Mouse (Mus musculus): ENCODE measurements around the gene Ubash3a.

Gene Ubash3a

GRCm38 (mm10) chr17:31207771-31208334 lies at the start of gene Ubash3a:
TSS of gene Ubash3a (plus strand) at chr17:31207873.
- no peak for DNase-seq

DNA sequence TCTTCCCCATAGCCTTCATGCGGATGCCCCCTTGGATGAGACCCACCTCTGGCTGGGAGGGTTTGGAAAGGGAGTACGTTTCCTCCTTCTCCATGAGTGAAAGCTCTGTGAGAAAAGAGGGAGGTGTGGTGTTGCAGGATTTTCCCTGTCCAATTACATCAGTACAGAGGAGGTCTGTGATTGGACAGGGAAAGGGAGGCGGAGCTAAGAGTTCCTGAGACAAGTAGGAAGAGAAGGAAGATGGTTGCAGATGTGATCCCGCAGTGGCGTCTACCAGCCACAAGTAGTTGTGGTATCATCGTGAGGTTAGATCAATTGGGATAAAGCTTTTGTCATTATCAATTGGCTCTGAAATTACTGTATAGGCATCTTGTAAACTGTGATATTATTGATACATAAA lies 49.8 kb upstream of the Ubash3a start:
- DNase-seq, result no peak

DNA sequence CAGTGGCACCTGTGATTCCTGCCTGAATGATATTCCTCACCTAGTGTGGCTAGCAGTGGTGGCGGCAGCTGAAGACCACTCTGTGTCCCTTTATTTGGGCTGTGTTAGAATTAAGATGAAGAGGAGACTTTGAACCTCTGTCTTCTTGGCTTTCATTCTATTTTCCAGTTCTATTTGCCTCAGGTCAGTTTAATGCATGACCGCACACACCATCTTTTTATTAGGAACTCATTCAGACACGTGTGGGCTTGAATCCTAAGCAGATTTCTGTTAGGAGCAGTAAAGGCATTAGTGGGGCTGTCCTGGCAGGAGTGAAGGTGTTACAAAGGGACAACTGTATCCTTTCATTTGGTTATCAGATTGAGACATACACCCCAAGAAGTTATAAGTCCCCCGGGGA lies 47.4 kb upstream of the Ubash3a start:
- DNase-seq, result no peak

GRCm38 (mm10) chr17:31162607-31163006 lies 45.1 kb upstream of the Ubash3a start:
- no peak for DNase-seq

- no peak for DNase-seq
Observed at GRCm38 (mm10) chr17:31163821-31164220, 43.9 kb upstream of the Ubash3a start.

DNA sequence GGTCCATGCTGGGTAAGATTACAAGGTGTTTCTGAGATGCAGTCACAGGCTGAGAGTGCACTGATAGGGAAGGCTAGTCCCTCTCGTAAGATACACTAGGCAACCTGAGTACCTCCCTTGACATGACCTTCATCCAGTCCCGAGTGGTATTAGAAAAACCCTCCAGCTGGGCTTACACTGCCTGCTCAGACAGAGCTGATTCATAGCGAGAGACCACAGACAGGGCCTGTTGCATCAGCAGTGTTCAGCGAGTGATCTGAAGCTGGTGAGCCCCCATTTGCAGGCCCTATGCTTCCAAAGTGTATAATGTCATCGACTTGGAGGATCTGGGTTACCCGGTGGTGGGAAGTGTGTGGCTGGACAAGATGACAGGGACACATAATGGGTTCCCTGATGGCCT lies 42.5 kb upstream of the Ubash3a start, which contains the start of gene Tff1:
Gene Tff1 (minus strand): TSS at position 151 of the 400 bp plus-strand sequence.
- DNase-seq, result no peak

DNA sequence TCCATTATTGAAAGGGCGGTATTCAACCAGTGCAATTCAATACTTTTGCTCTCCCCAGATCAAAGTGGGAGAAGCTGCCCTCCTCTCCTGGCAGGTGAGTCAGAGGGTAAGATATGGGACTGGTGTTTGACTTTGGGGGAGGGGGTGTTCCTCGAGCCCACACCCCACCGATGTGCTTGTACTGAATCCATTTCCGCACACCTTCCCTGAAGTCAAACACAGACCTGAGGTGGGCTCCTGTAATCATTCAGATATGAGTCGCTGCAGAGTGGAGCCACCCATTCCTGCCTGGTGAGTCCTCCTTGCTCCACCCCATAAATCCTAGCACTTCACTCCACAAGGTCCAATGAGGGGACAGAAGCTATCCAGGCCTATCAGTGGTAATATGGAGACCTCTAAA lies 37.9 kb upstream of the Ubash3a start:
- DNase-seq, result no peak

DNA sequence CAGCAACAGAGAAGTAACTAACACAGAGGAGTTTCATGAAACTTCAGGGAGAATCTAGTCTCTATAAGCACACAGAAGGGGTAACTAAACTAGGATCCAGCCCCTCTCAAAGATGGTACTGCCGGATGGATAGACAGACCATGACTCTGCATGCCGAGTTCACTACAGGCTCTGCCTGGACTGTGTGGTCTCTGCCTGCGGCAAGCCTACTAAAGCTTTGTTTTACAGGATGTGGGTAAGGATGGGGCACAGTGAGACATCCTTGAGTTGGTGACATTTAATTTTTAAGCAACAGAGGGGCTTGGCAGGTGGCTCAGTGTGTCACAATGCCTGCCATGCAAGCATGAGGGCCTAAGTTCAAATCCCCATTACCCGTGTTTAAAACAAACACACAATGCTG lies 31.4 kb upstream of the Ubash3a start:
- DNase-seq, result no peak

DNA sequence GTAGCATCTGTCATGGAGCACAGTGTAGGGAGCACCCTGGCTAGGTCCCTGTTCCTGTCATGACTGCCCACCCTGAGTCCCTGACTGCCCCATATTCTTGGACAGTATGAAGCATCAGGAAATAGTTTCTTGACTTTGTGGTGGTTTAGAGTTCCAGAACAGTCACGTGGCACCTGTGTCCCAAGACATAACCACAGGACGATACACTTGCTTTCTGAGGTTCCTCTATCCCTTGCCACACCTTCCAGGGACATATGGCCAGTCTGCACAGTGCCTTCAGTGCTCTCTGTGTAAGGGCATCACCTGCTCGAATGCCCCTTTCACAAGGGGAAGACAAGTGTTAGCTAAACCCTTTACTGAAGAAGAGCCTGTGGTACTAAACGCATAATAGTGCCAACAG lies 26.2 kb upstream of the Ubash3a start:
- DNase-seq, result no peak

GRCm38 (mm10) chr17:31183180-31183974 lies 24.3 kb upstream of the Ubash3a start:
- DNase-seq, result peak; percentile 54

- DNase-seq, result no peak
Observed at GRCm38 (mm10) chr17:31184269-31184990, 23.2 kb upstream of the Ubash3a start.

- peak; percentile 87 for DNase-seq
Observed at GRCm38 (mm10) chr17:31187370-31187769, 20.3 kb upstream of the Ubash3a start.

DNA sequence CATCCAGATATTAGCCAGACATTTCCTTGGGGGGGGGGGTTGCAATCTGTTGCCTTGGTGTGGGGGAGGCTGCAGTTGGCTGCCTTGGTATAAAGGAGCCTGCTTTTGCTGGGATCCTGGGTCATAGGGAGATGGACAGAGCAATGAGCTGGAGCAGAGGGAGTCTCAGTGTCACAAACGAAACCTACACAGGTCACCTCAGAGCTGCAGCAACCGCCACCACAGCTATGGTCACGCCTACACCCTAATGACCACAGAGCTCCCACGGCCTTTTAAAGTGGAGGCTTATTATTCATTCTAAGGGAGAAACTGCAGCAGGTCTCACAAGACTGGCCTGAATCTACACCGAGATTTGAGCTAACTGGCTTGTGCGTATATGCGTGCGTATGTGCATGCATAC lies 15.8 kb upstream of the Ubash3a start:
- no peak for DNase-seq

DNA sequence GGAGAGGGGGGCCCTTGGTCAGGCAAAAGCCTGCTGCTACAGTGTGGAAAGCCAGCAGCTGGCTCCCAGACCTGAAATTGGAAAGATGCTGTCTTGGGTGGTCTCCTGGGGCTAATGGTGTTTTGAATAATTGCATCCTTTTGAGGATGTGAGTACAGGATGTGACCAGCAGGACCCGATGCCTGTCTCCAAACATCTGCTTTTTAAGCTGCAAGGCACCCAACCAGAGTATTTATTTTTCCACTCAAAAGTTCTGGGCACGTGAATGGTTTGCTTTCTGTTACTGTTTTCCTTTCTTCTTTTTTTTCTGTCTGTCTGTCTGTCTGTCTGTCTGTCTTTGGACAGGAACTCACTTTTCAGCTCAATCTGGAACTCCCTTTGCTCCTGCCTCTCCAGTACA lies 15.0 kb upstream of the Ubash3a start:
- DNase-seq, result no peak

DNA sequence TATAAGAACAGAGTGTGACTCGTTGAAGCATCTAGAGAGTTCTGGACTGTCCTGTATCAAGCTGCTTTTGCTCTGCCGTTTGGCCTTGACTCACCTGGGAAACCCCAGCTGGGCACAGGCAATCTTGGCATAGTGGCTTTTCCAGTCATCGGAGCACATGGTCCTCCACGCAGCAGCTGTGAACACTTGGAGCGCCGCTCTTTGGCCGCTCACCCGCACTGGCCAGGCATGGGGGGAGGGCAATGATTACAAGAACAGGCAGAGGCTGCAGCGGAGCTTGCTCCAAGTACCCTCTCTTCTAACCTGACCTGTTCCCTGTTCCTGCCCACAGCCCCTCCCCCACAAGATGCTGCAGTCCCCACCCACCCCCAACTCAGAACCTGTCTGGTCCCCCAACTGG lies 14.3 kb upstream of the Ubash3a start:
- no peak for DNase-seq

GRCm38 (mm10) chr17:31195207-31195606 lies 12.5 kb upstream of the Ubash3a start:
- DNase-seq, result no peak

GRCm38 (mm10) chr17:31196283-31196682 lies 11.4 kb upstream of the Ubash3a start:
- DNase-seq, result no peak

DNA sequence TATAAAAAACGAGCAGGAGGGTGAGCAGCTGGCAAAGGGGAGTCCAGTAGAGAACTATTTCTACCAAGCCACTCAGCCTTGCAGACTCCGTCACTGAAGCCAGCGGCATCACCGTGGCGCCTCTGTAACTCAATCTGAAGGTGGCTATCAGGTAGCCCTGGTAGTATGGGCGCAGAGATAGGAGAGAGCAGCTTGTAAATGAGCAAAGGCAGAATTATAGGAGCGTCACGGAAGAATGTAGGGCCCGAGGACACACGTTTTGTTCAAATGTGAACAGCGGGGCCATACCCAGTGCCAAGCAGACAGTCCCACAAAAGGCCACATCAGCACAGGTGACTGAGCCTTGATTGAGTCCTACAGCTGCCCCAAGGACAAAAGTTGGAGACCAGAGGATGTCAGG lies 8.8 kb upstream of the Ubash3a start, which contains the start of gene Tmprss3:
Gene Tmprss3 (minus strand): TSS at position 101 of the 400 bp plus-strand sequence.
- no peak for DNase-seq

GRCm38 (mm10) chr17:31208654-31209053 lies 981 bp downstream of the Ubash3a start:
- no peak for DNase-seq

- no peak for DNase-seq
Observed at GRCm38 (mm10) chr17:31209376-31209930, 1.8 kb downstream of the Ubash3a start.

- no peak for DNase-seq
Observed at GRCm38 (mm10) chr17:31210299-31210698, 2.6 kb downstream of the Ubash3a start.

DNA sequence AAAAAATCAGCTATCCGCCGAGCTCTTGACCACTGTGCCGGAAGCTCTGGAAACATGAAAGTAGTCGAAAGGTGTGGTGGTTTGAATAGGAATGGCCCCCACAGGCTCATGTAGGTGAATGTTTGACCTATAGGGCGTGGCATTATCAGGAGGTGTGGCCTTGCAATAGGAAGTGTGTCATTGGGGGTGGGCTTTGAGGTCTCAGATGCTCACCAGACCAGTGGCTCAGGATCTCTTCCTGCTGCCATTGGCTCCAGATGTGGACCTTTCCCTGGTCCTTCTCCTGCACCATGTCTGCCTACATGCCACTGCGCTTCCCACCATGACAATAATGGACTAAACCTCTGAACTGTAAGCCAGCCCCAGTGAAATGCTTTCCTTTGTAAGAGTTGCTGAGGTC lies 4.2 kb downstream of the Ubash3a start:
- DNase-seq, result no peak
